Mouse (Mus musculus) liver, adult 2 months (tissue): ENCODE results near the gene Olfr447.

Source experiments
- CTCF ChIP-seq: fragments of 200-500 bp; IDR thresholded peaks from 2 replicates; pipeline ENCODE4 v1.5.1; 2011; ENCODE audit warnings: low read depth, low read length, control low read depth
- POLR2A ChIP-seq: fragments of 200-500 bp; IDR thresholded peaks from 2 replicates; pipeline ENCODE4 v1.6.1; 2011; ENCODE audit warnings: low read length, control low read depth; ENCODE audit not compliant: insufficient read depth; ENCODE audit errors: extremely low read depth

GRCm38 (mm10) chr6:42860222-42860819, 48.4 kb upstream of the Olfr447 start:
- no peak for TF ChIP-seq CTCF
- TF ChIP-seq POLR2A: no peak
